Mouse (Mus musculus) kidney, postnatal 4 days (tissue): ENCODE results near the gene Arl2bp.
A peak's percentile ranks its signal among the peaks of the same experiment; 100 is the strongest.

Source experiments
- DNase-seq, 2 experiments: peaks; one replicate each; pipeline ENCODE4 v3.0.0; 2021; ENCODE audit warnings: mixed read lengths in 2 of 2

The Arl2bp gene

DNA sequence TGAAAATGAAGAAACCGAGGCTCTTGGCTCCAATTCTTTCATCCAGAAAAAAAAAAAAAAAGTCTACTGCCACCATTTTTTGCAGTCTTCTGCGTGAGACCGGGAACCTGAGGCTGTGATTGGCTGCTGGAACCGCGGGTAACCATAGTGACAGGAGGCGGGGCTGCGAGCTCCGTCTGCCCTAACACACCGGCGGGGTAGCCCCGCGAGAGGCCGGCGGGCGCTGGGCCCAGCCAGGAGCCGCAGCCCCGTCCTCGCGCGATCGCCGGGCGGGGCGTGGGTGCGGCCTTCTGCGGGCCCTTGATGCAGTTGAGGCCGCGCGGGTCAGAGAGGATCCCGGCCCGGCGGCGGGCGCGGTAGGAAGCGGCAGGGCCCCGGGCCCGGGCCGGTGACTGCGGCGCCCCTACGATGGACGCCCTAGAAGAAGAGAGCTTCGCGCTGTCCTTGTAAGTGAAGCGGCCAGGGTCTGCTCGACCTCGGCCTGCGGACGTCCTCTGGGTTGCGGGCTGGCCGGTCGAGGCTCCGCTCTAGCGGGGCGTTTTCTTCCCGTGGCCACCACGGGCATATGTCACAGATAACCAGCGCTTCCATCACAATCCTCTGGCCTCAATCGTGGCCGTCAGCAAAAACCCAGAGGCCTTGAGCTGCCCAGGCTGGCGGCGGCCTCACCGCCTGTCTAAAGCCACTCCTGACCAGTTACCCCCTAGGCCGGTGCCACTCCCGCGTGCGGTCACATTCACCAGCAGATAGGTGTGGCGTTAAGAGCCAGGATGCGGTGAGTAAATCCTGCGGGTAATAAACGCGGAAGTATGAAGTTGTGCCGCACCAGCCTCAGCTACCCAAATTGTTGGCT lies at the start of gene Arl2bp:
Gene Arl2bp, plus strand, starts transcription at position 145 of the 853 bp plus-strand sequence.
- peak; percentile 96 to 98 for DNase-seq

DNA sequence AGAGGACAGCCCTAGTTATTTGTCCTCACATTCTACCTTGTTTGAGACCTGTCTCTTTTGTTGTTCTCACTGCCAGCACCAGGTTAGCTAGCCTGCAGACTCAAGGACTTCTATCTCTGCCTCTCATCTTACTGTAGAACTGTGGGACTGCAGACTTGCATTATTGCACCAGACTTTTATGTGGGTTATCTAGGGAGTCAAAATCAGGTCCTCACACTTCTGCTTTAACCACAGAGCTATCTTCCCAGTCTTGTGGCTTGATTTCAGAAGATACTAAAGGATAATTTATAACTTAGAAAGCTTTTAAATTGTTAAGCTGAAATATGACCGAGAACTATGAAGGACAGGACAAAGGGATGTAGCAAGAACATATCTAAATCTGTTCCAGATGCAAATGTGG lies 41.5 kb upstream of the Arl2bp start:
- no peak for DNase-seq

DNA sequence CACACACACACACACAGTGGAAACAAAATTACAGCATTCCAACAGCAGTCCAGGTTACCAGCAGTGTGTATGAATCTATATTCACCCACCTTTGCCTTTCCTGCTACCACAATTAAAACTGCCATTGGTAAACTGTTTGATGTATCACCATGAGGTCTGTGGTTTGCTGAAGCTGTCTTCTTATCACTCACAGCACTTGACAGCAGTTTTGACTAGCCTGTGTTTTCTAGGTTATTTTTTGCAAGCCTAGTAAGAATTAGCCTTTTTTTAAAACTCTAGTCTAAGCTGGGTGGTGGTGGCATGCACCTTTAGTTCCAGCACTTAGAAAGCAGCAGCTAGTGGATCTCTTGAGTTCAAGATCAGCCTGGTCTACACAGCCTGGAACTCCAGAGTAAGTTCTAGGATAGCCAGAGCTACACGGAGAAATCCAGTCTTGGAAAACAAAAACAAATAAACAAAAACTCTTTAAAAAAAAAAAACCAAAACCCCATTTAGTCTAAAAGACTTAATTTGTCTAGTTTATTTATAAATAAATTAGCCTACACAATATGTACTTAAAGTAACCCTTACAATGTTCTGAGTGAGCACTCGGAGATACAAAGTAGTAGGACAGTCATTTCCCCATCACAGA lies 32.7 kb upstream of the Arl2bp start:
- DNase-seq, result no peak

DNA sequence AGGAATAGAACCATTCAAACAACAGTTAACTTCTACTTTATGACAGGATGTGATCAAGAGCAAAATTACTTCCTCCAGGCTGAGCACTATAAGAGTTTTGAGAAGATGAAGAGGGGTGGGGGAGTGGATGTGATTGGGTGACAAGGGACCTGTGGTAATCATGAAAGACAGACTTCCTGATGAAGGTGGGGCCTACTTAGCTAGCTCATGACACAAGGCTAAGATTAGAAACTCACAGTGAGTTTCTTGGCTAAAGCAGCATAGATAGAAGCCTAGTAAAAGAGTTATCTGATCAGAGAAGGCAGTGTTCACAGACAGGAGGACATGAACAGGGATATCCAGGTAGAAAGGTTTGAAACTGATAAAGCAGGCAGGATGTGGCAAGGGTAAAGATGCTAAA lies 32.2 kb upstream of the Arl2bp start:
- DNase-seq, result no peak

DNA sequence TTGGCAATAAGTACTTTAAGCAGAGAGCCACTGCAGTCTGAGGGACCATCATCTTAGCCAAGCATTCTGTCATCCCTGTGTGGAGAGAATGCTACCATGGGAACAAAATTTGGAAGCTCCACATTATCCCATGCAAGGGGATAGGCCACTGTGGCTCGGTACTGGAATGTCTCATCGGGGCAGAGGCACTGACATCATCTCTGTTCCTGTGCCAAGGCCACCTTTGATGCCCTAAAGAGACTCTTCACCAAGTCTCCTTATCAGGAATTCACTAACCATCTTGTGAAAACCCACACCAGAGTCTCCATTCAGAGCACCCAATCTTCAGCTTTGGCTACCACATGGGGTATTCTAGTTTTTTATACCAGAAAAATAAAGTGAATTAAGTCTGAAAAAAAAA lies 25.2 kb upstream of the Arl2bp start:
- no peak for DNase-seq

DNA sequence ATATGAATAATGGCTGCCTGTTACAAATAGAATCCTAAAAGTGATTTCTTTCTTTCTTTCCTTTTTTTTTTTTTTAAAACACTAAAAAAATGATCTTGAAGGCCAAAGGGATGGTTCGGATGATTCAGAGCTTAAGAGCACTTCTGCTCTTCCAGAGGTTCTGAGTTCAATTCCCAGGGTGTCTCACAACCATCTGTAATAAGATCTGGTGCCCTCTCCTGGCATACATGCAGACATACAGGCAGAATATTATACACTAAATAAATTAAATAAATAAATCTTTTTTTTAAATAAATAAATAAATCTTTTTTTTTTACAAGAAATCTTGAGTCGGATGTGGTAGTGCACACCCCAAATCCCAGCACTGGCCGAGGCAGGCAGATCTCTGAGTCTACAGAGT lies 24.5 kb upstream of the Arl2bp start:
- no peak for DNase-seq

DNA sequence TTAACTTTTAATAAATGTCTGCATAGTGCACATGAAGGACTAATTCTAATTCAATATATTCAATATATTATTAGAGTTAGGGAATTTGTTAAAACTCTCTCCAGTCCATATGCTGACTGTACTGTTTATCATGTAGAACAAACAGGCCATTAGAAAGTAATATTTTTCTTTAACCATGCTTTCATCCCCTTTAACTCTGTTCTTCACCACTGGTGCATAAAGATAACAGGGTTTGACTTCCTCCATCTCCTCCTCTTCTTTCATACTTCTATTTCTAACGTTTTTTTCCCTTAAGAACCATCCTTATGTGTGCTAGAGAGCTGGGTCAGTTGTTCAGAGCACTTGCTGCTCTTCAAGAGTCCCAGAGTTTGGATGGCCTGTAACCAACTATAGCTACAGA lies 21.2 kb upstream of the Arl2bp start:
- no peak for DNase-seq

DNA sequence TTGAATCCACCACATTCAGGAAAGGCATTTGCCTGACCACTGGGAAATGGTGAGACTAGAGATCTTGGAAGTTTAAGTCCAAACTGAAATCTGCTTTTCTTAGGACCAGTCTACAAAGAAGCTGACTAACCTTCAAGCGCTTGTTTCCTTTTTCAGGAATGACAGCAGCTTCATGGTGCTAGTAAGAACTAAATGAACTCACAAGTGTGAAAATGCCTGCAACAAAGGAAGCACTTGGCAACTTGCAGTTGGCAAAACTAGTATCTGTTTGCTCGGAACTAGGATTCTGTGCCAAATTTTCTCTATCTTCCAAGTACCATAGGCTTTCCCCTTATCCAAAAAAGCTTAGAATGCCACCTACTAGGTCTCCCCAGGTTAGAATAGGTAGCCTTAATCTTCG lies 20.2 kb upstream of the Arl2bp start:
- DNase-seq, result no peak

DNA sequence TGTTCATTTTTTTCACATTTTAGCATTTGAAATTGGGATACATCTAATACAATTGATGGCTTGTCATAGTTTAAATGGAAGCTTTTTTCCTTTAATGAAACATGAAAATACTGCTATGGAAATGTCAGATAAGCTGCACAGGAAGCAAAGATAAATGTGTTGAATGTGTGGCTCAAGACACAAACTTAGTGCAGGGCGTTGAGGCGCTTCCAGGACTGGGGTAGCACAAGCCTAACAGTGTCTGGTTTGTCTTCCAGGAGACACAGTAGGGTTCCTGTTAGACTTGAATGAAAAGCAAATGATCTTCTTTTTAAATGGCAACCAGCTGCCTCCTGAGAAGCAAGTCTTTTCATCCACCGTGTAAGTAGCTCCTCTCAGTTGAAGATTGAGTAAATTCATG lies 16.9 kb upstream of the Arl2bp start:
- DNase-seq, result no peak

DNA sequence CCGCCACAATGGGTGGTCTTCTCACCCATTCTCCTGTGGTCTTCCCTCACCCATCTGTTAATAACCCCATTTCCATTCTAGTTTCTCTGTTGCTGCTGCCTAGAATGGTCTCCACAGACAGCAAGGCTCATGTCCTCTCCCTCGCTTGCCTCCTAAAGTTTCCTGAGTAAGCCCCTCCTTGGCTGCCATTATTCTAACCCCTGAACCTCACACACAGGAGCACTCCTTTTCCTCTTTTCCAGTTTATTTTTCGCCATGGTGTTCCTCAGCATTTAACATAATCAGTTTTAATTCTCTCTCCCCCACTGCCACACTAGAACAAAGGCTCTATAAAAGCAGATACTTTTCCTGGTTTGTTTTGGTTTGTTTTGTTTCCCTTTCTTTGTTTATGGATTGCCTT lies 13.4 kb upstream of the Arl2bp start:
- DNase-seq, result no peak

DNA sequence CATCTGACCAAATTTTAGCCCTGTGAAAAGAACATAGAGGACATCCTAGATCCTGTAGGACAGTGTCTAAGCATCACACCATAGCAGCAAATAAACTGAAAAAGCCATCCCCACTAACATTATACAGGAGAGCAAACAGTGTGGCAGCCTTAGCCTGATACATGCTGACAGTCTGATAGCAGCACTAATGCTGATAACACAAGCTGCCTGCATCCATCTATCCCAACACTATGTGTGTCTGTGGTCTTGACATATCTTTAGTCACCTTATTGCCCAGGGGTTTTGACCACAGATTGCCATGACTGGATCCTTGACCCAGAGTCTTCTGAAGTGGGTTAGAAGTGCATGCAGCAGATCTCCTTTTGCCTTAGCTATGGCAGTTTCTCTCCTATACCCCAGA lies 11.4 kb upstream of the Arl2bp start:
- DNase-seq, result no peak

DNA sequence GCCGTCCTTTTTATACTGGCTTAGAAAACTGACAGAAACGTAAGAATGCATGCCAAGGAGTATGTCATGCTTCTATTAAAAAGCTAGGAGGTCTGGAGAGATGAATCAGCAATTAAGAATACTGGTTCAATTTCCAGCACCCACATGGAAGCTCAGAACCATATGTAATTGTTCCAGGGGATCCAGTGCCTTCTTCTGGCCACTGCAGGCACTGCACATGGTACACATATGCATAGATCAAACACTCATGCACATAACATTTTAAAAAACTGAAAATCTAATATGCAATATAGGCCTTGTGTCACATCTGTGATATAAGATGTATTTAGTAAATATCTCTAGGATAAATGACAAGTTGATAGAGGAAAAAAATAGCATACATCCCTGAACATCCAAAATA lies 8.4 kb upstream of the Arl2bp start:
- DNase-seq, result no peak

DNA sequence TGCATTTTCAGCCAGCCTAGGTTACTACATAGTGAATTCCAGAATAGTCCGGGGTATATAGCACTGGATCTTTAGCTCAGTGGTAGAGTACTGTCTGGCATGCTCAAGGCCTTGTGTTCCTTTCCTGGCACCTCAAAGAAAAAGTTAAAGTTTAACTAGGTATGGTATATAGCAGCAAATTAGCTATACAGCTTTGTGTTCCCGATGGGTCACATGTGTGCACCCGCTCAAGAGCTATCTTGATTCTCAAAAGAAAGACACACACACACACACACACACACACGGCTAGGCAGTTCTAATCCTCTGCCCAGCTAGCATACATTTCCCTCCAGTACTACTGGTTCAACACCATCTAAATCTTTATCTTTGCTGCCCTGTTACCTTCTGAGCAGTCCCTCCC lies 6.0 kb upstream of the Arl2bp start:
- DNase-seq, result no peak

DNA sequence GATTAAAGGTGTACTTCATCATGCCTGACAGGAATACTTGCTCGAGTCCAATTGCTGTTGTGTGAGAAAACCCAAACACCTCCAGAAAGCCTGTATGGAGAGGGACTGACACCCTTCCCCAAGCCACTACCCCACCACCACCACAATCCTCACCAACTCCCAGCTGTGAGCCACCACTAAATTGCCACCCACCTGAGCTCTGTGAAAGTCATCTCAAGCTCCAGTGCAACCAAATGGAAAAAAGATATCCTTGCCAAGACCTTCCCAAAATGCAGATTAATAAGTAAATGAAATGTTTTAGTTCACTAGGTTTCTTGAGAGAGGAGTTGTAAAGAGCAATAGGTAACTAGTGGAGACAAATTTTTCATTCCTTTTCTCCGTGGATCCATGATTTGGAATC lies 1.7 kb upstream of the Arl2bp start:
- no peak for DNase-seq

DNA sequence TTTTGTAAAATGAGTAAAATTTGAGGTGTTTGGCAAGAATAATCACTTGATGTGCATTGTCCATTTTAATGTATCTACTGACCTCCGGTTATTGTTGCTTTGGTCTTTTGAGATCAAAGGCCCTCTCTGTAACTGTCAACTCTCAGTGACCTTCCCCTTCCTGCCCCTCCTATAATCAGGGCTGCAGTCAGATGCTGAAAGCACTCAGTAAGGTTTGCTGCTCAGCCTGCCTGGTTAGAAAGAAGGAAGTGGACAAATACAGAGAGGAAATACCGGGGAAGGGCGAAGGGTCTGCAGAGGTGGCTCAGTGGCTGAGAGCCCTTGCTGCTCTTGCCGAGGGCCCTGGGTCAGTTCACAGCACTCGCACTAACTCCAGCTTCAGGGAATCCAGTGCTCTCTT lies 8.0 kb downstream of the Arl2bp start:
- peak in 1 of 2 experiments; percentile 24 for DNase-seq

DNA sequence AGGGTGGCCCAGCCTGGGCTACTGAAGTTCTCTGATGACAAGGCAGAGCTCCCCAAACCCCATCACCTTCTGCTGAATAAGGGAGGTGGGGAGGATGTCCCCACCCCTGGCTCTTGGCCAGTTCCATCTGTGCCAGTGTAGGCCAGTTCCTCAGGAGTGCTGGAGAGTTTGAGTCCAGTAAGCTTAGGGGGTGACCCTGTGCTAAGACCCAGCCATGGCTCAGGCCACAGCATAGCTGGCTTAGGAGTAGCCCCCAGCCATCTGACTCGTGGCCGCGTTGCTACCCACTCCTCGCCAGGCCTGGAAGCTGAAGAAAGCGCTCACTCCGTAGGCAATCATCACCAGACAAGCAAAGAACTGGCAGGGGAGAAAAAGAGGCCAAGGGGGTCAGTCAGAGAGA lies 9.5 kb downstream of the Arl2bp start:
- DNase-seq, result no peak

DNA sequence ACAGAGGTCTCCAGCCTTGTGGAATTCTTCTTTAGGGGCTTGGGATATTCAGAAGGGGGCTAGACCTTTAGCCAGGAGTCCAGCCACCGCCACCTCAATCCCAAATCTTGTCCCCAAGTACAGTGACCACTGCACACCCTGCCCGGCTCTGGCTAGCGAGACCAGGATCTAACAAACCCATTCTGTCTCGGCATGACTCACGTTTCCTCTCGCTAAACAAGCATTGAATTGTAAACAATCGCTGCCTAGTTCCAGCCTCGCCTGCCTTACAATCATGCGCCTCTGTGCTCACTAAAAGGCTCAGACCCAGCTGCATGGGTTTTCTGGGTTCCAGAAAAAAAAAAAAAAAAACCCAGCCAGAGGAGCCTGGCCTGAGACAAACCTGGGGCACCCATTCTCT lies 12.2 kb downstream of the Arl2bp start:
- DNase-seq, result peak in 1 of 2 experiments; percentile 32

DNA sequence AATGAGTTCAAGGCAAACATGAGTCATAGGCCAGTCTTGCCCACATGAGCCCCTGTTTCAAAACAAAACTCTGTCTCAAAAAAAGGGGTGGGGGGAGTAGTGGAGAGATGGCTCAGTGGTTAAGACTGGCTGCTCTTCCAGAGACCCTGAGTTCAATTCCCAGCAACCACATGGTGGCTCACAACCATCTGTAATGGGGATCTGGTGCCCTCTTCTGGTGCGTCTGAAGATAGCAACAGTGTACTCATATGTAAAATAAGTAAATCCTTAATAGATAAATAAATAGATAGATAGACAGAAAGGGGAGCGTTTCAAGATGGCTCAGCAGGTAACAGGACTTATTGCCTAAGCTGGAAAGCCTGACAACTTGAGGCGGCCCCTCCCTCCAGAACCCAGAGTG lies 14.0 kb downstream of the Arl2bp start:
- no peak for DNase-seq

DNA sequence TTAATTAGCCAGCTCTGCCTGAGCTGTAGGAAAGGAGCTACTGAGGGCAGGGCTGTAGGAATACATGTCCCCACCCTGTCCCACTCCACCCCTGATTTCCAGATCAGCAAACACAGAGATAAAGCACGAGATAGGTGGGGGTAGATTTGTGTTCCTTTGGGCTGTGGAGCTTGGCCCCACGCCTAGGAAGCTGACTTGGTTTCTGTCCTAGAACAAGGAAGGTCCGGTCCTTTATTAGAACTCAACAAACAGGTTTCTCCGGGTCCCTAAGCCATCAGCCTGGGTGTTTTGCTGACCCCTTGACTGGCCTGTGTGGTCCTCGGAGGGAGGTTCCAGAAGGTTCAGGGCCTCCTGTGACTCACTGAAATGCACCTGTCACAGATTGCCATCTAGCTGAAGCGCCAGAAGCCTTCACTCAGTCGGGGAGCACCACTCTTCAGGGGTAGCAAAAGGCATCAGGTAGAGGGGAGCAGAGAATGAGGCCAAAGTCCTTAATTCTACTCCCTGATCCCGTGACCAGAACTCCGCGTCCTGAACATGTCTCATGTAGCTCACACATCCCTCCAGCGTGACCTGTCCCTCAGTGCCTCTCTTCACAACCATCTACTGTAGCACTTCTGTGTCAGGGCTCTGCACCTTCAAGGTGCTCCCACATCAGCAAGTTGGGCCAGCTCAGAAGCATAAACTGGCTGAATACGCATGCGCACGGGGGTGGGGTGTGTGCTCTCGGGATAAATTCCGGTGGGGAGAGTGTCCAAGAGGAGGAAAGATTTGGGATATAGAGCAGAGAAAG lies 16.5 kb downstream of the Arl2bp start:
- DNase-seq, result peak in 1 of 2 experiments; percentile 38

DNA sequence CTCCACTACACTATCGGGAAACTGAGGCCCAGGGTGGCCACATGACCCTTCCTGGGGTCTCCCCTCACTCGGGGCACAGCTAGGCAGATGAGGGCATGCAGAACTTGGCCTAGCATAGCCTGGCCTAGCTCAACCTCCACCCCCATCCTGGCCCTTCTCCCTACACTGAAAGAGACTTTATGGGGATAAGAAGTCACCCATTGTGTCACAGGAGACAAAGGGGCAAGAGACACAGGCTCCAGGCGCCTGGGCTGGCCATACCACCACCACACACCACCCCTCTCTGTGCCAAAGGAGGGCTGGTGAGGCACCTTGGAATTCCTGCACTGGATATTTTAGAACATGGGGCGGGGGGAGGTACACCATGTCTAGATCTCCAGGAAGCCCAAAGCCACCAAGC lies 17.9 kb downstream of the Arl2bp start:
- DNase-seq, result no peak

DNA sequence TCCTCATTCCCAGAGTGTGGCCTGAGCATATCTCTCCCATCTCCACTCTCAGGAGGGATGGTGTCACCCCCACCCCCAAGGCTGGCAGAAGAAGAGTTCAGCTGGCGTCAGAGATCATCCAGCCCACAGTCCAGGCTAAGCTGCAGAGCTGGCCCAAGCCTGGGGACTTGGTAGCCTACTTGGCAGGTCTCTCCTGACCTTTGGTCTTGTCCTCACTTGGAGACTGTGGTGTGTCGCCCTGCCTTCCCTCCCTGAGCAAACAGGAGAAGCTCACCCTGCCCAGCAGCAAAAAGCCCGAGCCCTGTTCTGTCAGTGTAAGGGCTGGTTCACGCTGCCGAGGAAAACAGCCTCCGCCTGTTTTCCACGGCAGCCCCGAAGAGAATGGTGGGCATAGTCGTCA lies 19.6 kb downstream of the Arl2bp start:
- DNase-seq, result peak in 1 of 2 experiments; percentile 19

DNA sequence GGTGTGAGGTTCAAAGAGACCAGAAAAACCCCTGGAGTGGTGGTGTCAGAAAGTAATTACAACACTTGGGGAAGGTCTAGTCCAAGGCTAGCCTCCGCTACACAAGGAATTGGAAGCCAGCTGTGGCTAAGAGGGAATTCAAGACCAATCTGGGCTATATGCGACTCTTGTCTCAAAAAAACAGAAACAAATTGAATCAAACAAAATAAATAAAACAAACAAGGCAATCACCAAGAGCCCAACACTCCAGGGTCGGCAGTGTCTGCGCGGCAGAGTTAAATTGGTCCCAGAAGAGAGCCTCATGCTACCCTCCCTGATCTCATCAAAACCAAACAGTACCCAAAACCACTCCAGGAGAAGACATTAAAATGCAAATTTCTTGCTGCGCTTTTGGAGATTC lies 28.3 kb downstream of the Arl2bp start:
- DNase-seq, result no peak

DNA sequence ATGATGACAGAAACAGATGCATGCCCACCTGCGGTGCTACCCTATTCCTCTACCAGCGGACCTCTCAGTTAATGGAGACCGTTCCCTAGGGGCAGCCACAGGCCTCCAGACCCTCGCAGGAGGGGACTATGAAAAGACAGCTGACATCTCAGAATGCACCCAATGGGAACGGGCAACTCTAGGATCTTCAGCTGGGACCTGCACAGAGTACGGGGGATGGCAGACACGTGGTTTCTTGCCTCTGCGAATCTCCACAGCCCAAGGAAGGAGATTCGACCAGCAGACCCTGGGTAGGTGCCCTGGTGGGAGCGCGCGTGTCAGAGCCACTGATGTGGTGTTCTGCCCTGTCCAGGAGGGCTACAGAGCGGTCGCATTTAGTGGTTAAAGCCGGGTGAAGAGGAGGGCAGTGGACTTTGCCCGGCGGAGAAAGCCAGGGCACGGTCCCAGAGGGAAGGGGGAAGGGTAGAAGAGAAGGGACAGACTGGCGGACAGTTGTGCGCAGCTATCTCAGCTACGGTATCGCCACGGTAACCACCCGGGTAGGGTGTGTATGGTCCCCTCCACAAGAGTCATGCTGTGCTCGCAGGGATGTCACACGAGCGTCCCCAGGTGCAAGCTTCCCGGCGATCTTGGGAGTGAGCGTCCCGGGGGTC lies 29.1 kb downstream of the Arl2bp start:
- DNase-seq, result peak; percentile 37 to 54
